9 mouse cellular contexts compared by ENCODE assay signal in the genomic region with DNA sequence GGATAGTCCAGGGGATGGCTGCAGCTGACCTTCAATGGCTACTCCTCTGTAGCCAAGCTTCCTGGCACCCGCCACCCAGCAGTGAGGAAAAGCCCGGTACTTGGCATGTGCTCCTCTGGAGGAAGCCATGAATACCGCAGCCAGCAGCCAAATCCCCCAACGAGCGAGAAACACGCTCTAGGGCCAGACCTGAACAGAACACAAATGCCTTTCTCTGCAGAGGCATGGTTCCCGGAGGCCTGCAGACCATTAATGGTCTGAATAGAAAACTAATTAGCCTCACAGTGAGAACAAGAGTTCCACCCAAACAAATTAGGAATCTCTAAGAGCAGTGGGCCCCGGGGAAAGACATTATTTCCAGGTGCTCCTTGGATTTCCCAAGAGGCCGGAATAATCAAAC. TPM values are rescaled to one million over a fixed set of nuclear protein-coding genes. Genes with fewer than 3 reads are reported as not detected.
A peak's percentile ranks its signal among the peaks of the same experiment; 100 is the strongest.
DNase-seq lines count a peak whose midpoint lies in the region; ATAC-seq and TF ChIP-seq lines count a peak whose summit lies in the region.
"Had no signal": no experiment of that assay in that cellular context is flagged by ENCODE, and none has a peak within 500 bp of the region (broad histone marks: within the 10 kb centered on the region; RNA-seq: fewer than 3 reads in every experiment).

No protein-coding gene starts in this region.

- DNase-seq in adrenal gland, postnatal 14 days: peak; percentile 58
- no peak for DNase-seq in adrenal gland, postnatal 36 days
- peak; percentile 95 for DNase-seq in brain, embryonic 14.5 days (ENCODE audit: low read depth)
- peak; percentile 20 to 60 for DNase-seq in frontal cortex, adult 2 months (ENCODE audit: extremely low spot score in 1 of 2, low spot score in 1 of 2)
- DNase-seq in kidney, adult 8-10 months: peak; percentile 16 to 26

- no peak overlapping the region for H3K4me3 ChIP-seq in limb, embryonic 12.5 days (replicated peaks)
- no peak overlapping the region for H3K4me3 ChIP-seq in intestine, embryonic 15.5 days (replicated peaks)
- H3K4me3 ChIP-seq: lung, embryonic 15.5 days had no signal

- H3K27ac ChIP-seq in limb, embryonic 12.5 days: peak overlapping the region; percentile 42; the same call in 1 of the 2 replicates
- H3K27ac ChIP-seq in intestine, embryonic 15.5 days: no peak overlapping the region
- H3K27ac ChIP-seq: lung, embryonic 15.5 days had no signal

- TF ChIP-seq POLR2A in brain, embryonic 14.5 days (IDR thresholded peaks at IDR 0.05; ENCODE audit: borderline replicate concordance, extremely low read depth, insufficient read depth, insufficient read length, poor library complexity, severe bottlenecking): no peak

- no peaks in the 10 kb centered on the region for H3K27me3 ChIP-seq in limb, embryonic 12.5 days
- no peaks in the 10 kb centered on the region for H3K27me3 ChIP-seq in intestine, embryonic 15.5 days (replicated peaks)
- H3K27me3 ChIP-seq: lung, embryonic 15.5 days had no signal

- TF ChIP-seq CTCF in brain, embryonic 14.5 days (IDR thresholded peaks at IDR 0.05; ENCODE audit: borderline replicate concordance, extremely low read depth, insufficient read depth, insufficient read length): no peak

- ATAC-seq in limb, embryonic 12.5 days (ENCODE audit: insufficient number of reproducible peaks, insufficient read depth, low FRiP score, low TSS enrichment, low read depth): no peak
- no peak for ATAC-seq in erythroblast, adult 5-6 weeks (replicated peaks; ENCODE audit: low FRiP score, poor library complexity, severe bottlenecking)
- no peak for ATAC-seq in intestine, embryonic 15.5 days

- H3K4me2 ChIP-seq in limb, embryonic 12.5 days: no peak overlapping the region
- H3K4me2 ChIP-seq in intestine, embryonic 15.5 days (replicated peaks): no peak overlapping the region
- H3K4me2 ChIP-seq: lung, embryonic 15.5 days had no signal

- 25% methylated on average over 9 of the region's 9 CpGs for WGBS in limb, embryonic 12.5 days
- WGBS in intestine, embryonic 15.5 days: 86% methylated on average over 9 of the region's 9 CpGs

- H3K9me3 ChIP-seq in limb, embryonic 12.5 days: no peaks in the 10 kb centered on the region
- H3K9me3 ChIP-seq in intestine, embryonic 15.5 days: no peaks in the 10 kb centered on the region
- H3K9me3 ChIP-seq: lung, embryonic 15.5 days had no signal

- peaks cover 23% of the 10 kb centered on the region; the same call in 1 of the 2 replicates for H3K4me1 ChIP-seq in limb, embryonic 12.5 days (replicated peaks)
- peaks cover 9% of the 10 kb centered on the region for H3K4me1 ChIP-seq in intestine, embryonic 15.5 days (replicated peaks)
- H3K4me1 ChIP-seq: lung, embryonic 15.5 days had no signal

- peaks cover 64% of the 10 kb centered on the region for H3K36me3 ChIP-seq in limb, embryonic 12.5 days
- H3K36me3 ChIP-seq in intestine, embryonic 15.5 days: peaks cover 3% of the 10 kb centered on the region; the same call in 1 of the 2 replicates

- no peak overlapping the region for H3K9ac ChIP-seq in limb, embryonic 12.5 days (replicated peaks)
- H3K9ac ChIP-seq in intestine, embryonic 15.5 days: no peak overlapping the region
- H3K9ac ChIP-seq: lung, embryonic 15.5 days had no signal

RNA-seq across cellular contexts. Expression of gene Nf2, which starts 46.3 kb away (rescaled TPM):
- 102 and 106 TPM in 2 replicates for total RNA-seq in adrenal gland, postnatal 14 days (2021)
- total RNA-seq in adrenal gland, postnatal 36 days (2021): 100 to 1,000 TPM in 1 of 2 experiments, 10 to 100 TPM in 1; 75.0 to 162 TPM
- 82.3 and 96.3 TPM in 2 replicates for polyA plus RNA-seq in brain, embryonic 14.5 days (2012; rRNA removed)
- polyA plus RNA-seq in frontal cortex, adult 2 months (2012; rRNA removed): 67.6 and 67.9 TPM in 2 replicates
- 59.8 and 68.0 TPM in 2 replicates for polyA plus RNA-seq in limb, embryonic 12.5 days (2016; fragmentation: Nextera tagmentation; extraction: Ambion mirVana)
- total RNA-seq in erythroblast, adult 5-6 weeks (2015; ENCODE audit: low replicate concordance): 2.1 and 6.7 TPM in 2 replicates
- total RNA-seq in erythroblast, adult 5-6 weeks (2017; ENCODE audit: low replicate concordance): 16.4 and 20.6 TPM in 2 replicates
- 42.1 and 42.8 TPM in 2 replicates for polyA plus RNA-seq in intestine, embryonic 15.5 days (2015; fragmentation: Nextera tagmentation; extraction: Ambion mirVana)

RNA-seq across cellular contexts. Expression of gene Cabp7, which starts 56.4 kb away (rescaled TPM):
- 0.15 and 0.41 TPM in 2 replicates for total RNA-seq in adrenal gland, postnatal 14 days (2021)
- under 1 TPM in 1 of 2 experiments, not detected in 1; 0.20 TPM for total RNA-seq in adrenal gland, postnatal 36 days (2021)
- 5.0 and 5.2 TPM in 2 replicates for polyA plus RNA-seq in brain, embryonic 14.5 days (2012; rRNA removed)
- polyA plus RNA-seq in frontal cortex, adult 2 months (2012; rRNA removed): 14.8 and 15.7 TPM in 2 replicates
- 0.08 TPM in 2 replicates for polyA plus RNA-seq in limb, embryonic 12.5 days (2016; fragmentation: Nextera tagmentation; extraction: Ambion mirVana)
- total RNA-seq in erythroblast, adult 5-6 weeks (2015; ENCODE audit: low replicate concordance): 0.58 TPM in 1 of 2 replicates, not detected in the other
- 0.98 TPM in 1 of 2 replicates, not detected in the other for total RNA-seq in erythroblast, adult 5-6 weeks (2017; ENCODE audit: low replicate concordance)
- 0.13 and 0.21 TPM in 2 replicates for polyA plus RNA-seq in intestine, embryonic 15.5 days (2015; fragmentation: Nextera tagmentation; extraction: Ambion mirVana)
- polyA plus RNA-seq: lung, embryonic 15.5 days had no signal

Comparison
In these comparisons a context has a peak if more than half of its experiments do, and no peak if none do; other contexts are left out.
1. DNase-seq: peak in adrenal gland, postnatal 14 days (single experiment), brain, embryonic 14.5 days (single experiment), frontal cortex, adult 2 months (2 of 2) and kidney, adult 8-10 months (2 of 2); none in adrenal gland, postnatal 36 days (0 of 2).